Mouse (Mus musculus): ENCODE results near the gene 4933427D14Rik.
A peak's percentile ranks its signal among the peaks of the same experiment; 100 is the strongest.

- TF ChIP-seq ZC3H11A (IDR thresholded peaks at IDR 0.05; ENCODE audit: borderline replicate concordance, low read depth, low read length) = no peak
- TF ChIP-seq MAFK (IDR thresholded peaks at IDR 0.05; ENCODE audit: insufficient read depth, low read depth, low read length) = peak; percentile 70
- TF ChIP-seq HCFC1 (IDR thresholded peaks at IDR 0.05; ENCODE audit: borderline replicate concordance, insufficient read depth, low read length) = no peak
- TF ChIP-seq ZNF384 (IDR thresholded peaks at IDR 0.05; ENCODE audit: low read depth, low read length) = no peak
Measured at GRCm38 (mm10) chr11:72142889-72143288, 64.4 kb downstream of the 4933427D14Rik start.

All from ES-E14 (cell line).